Mouse (Mus musculus) hindbrain, embryonic 13.5 days (tissue): ENCODE measurements at regions not wholly inside any gene's neighbourhood (a gene's known extent, or its start where the extent isn't known, plus 50 kb on each side); places are given as distances from the start of the nearest gene placed in this dataset.

Experiments used
- ATAC-seq: fragments of 200-750 bp; cut with Nextera tagmentation; 2 replicates; pipeline ENCODE4 v1.8.0; 2017; ENCODE audit warnings: moderate TSS enrichment; ENCODE audit not compliant: low FRiP score
- H3K27ac ChIP-seq: fragments of 300-500 bp; sonication (generic); 2 replicates; pipeline ENCODE4 v1.5.1; 2015; ENCODE audit warnings: inconsistent platforms, mild to moderate bottlenecking, moderate library complexity
- H3K27me3 ChIP-seq: fragments of 300-500 bp; sonication (generic); 2 replicates; pipeline ENCODE4 v1.6.1; 2015; ENCODE audit warnings: mild to moderate bottlenecking, inconsistent platforms
- H3K36me3 ChIP-seq: fragments of 300-500 bp; sonication (generic); 2 replicates; pipeline ENCODE4 v1.6.1; 2015; ENCODE audit warnings: mild to moderate bottlenecking, inconsistent platforms
- H3K4me1 ChIP-seq: fragments of 300-500 bp; sonication (generic); replicated peaks from 2 replicates; pipeline ENCODE4 v1.6.1; 2015; ENCODE audit warnings: inconsistent platforms
- H3K4me2 ChIP-seq: fragments of 300-500 bp; sonication (generic); 2 replicates; pipeline ENCODE4 v1.6.1; 2015; ENCODE audit warnings: inconsistent platforms, mild to moderate bottlenecking, moderate library complexity
- H3K4me3 ChIP-seq: fragments of 300-500 bp; sonication (generic); 2 replicates; pipeline ENCODE4 v1.5.1; 2015; ENCODE audit warnings: mild to moderate bottlenecking, inconsistent platforms
- H3K9ac ChIP-seq: fragments of 300-500 bp; sonication (generic); 2 replicates; pipeline ENCODE4 v1.6.1; 2015; ENCODE audit warnings: mild to moderate bottlenecking, inconsistent platforms
- H3K9me3 ChIP-seq: fragments of 300-500 bp; sonication (generic); 2 replicates; pipeline ENCODE4 v1.6.1; 2016; ENCODE audit warnings: inconsistent platforms
- WGBS: fragments of 180-500 bp; shearing (Covaris S2); methylation state at CpG from one replicate; pipeline ENCODE4 v1.1.7; 2015; 5-methylcytosine and 5-hydroxymethylcytosine counted together

DNA sequence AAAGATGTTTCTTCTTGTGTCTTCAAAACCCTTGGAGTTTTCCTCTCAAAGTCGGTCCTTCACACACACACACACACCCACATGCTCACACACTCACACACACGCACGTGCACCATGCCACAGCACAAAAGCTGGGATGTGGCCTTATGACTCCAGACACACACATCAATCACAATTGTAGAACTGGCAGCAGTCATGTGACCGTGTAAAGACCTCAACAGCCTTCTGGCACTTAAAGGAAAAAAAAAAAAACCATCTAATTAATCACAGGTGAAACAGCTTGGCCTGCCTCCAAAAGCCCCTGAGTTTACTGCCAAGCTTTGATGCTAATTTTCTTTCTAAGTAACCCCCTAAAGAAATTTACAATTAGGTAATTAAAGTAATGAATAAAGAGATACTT lies 147.1 kb downstream of the Gm45692 start:
- Histone ChIP-seq H3K4me3 (no peak overlapping the region), H3K27ac (peak overlapping the region; percentile 49; the same call in 1 of the 2 replicates), H3K27me3 (peaks cover 6% of the 10 kb centered on the region; the same call in 1 of the 2 replicates), H3K36me3 (no peaks in the 10 kb centered on the region), H3K4me1 (peaks cover 50% of the 10 kb centered on the region), H3K4me2 (no peak overlapping the region), H3K9me3 (no peaks in the 10 kb centered on the region), H3K9ac (no peak overlapping the region)
- peak; percentile 63; the same call in 1 of the 2 replicates for ATAC-seq
- WGBS: 33% methylated on average over 4 of the region's 4 CpGs

- H3K36me3 ChIP-seq: no peaks in the 10 kb centered on the region
- H3K9me3 ChIP-seq: no peaks in the 10 kb centered on the region
- no peak overlapping the region for H3K4me3 ChIP-seq
- H3K9ac ChIP-seq: no peak overlapping the region
- no peak overlapping the region for H3K4me2 ChIP-seq
- H3K4me1 ChIP-seq: peaks cover 50% of the 10 kb centered on the region
- H3K27ac ChIP-seq: 0 out of 2 replicates have a peak overlapping the region, but pooled peaks have one; percentile 0
- peaks cover 10% of the 10 kb centered on the region for H3K27me3 ChIP-seq
- ATAC-seq: no peak
- 80% methylated on average over 4 of the region's 4 CpGs for WGBS
Measured at GRCm38 (mm10) chr8:26267569-26267968, 148.2 kb downstream of the Gm45692 start.

GRCm38 (mm10) chr8:26268751-26269415 lies 149.5 kb downstream of the Gm45692 start:
- Histone ChIP-seq H3K4me1 (peaks cover 61% of the 10 kb centered on the region), H3K9ac (no peak overlapping the region), H3K27me3 (peaks cover 16% of the 10 kb centered on the region), H3K4me2 (no peak overlapping the region), H3K27ac (peak overlapping the region; percentile 1; the same call in 1 of the 2 replicates), H3K36me3 (no peaks in the 10 kb centered on the region), H3K4me3 (no peak overlapping the region), H3K9me3 (no peaks in the 10 kb centered on the region)
- 0 out of 2 replicates have a peak, but pooled peaks have one; percentile 9 for ATAC-seq
- WGBS: 31% methylated on average over 17 of the region's 17 CpGs

GRCm38 (mm10) chr8:26272110-26272509 lies 152.8 kb downstream of the Gm45692 start:
- 34% methylated on average over 4 of the region's 4 CpGs for WGBS
- Histone ChIP-seq H3K36me3 (no peaks in the 10 kb centered on the region), H3K4me1 (peaks cover 33% of the 10 kb centered on the region), H3K27ac (no peak overlapping the region), H3K9me3 (no peaks in the 10 kb centered on the region), H3K27me3 (peaks cover 24% of the 10 kb centered on the region), H3K4me3 (no peak overlapping the region), H3K4me2 (no peak overlapping the region), H3K9ac (no peak overlapping the region)
- ATAC-seq: no peak

DNA sequence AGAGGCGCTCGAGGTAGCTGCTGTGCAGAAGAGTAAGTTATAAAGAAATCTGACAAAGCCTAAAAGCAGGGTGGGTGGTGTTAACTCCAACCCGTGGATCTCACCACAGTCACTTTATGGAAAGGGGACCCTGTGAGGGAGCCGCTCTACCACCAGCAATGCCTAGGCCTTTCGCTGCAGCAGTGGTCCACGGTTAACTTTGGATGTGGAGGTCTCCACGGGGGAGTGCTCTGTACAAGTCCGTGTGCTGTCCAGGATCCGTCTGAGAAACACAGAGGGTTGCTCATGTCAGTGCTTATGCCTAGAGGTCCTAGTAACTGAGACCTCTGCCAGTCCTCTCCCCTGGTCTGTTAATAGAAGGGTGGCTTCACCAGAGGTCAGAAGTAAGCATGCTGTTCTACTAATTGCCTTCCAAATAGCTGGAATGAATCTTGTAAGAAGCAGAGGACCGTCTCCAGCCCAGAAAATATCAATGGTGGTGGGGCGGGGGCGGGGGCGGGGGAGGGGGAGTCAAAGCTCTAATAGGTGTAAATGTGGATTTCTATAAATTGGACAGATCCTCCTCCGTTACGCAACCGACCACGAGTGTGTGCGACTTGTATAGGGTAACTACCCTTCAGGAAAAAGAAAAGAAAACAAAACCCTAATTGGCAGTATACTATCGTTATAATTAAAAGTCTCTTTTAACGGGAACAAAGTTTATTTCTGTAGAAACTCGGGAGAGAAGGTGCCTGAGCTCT lies 153.5 kb downstream of the Gm45692 start:
- no peak for ATAC-seq
- Histone ChIP-seq H3K4me1 (peaks cover 27% of the 10 kb centered on the region), H3K4me3 (no peak overlapping the region), H3K36me3 (no peaks in the 10 kb centered on the region), H3K27ac (no peak overlapping the region), H3K9me3 (no peaks in the 10 kb centered on the region), H3K9ac (no peak overlapping the region), H3K27me3 (peaks cover 24% of the 10 kb centered on the region), H3K4me2 (peak overlapping the region; percentile 30)
- WGBS: 33% methylated on average over 21 of the region's 21 CpGs

GRCm38 (mm10) chr8:26273415-26273760 lies 154.1 kb downstream of the Gm45692 start:
- Histone ChIP-seq H3K9me3 (no peaks in the 10 kb centered on the region), H3K4me3 (no peak overlapping the region), H3K36me3 (no peaks in the 10 kb centered on the region), H3K9ac (no peak overlapping the region), H3K27me3 (peaks cover 24% of the 10 kb centered on the region), H3K27ac (no peak overlapping the region), H3K4me2 (peak overlapping the region; percentile 30), H3K4me1 (peaks cover 22% of the 10 kb centered on the region)
- no peak for ATAC-seq
- WGBS: 1% methylated on average over 12 of the region's 12 CpGs

- no peak for ATAC-seq
- Histone ChIP-seq H3K9ac (no peak overlapping the region), H3K9me3 (no peaks in the 10 kb centered on the region), H3K27ac (no peak overlapping the region), H3K4me1 (peaks cover 18% of the 10 kb centered on the region), H3K4me3 (no peak overlapping the region), H3K4me2 (peak overlapping the region; percentile 30), H3K27me3 (peaks cover 24% of the 10 kb centered on the region), H3K36me3 (no peaks in the 10 kb centered on the region)
- WGBS: 51% methylated on average over 5 of the region's 5 CpGs
Measured at GRCm38 (mm10) chr8:26273792-26274191, 154.5 kb downstream of the Gm45692 start.

GRCm38 (mm10) chr8:26274481-26274880 lies 155.1 kb downstream of the Gm45692 start:
- peaks cover 12% of the 10 kb centered on the region for H3K4me1 ChIP-seq
- no peaks in the 10 kb centered on the region for H3K36me3 ChIP-seq
- no peak overlapping the region for H3K4me3 ChIP-seq
- peaks cover 24% of the 10 kb centered on the region for H3K27me3 ChIP-seq
- H3K9ac ChIP-seq: no peak overlapping the region
- H3K4me2 ChIP-seq: no peak overlapping the region
- 92% methylated on average over 6 of the region's 6 CpGs for WGBS
- ATAC-seq: no peak
- no peak overlapping the region for H3K27ac ChIP-seq
- no peaks in the 10 kb centered on the region for H3K9me3 ChIP-seq

GRCm38 (mm10) chr8:26282156-26282935 lies 163.0 kb downstream of the Gm45692 start:
- H3K4me1 ChIP-seq: peaks cover 4% of the 10 kb centered on the region; the same call in 1 of the 2 replicates

DNA sequence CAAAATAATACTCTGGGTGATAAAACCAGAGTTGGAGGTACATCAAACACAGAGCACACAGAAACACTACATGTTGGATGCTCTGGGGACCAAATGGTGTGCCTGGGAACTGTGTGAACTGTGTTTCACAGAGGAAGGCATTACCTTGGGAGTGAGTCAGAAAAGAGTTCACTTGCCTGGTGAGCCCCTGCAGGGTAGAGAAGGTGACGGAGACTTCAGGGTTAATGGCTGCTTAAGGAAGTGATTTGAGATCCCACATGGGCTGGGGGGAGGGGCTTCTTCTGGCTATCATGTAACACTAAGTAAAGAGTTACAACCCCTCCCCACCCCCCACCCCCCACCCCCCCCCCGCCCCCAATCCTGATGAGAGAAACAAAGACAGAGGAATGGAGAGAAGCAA lies 164.6 kb downstream of the Gm45692 start:
- H3K36me3 ChIP-seq: no peaks in the 10 kb centered on the region
- ATAC-seq: no peak
- peaks cover 14% of the 10 kb centered on the region for H3K4me1 ChIP-seq
- WGBS: 89% methylated on average over 2 of the region's 2 CpGs
- no peak overlapping the region for H3K9ac ChIP-seq
- H3K4me3 ChIP-seq: no peak overlapping the region
- peaks cover 4% of the 10 kb centered on the region; the same call in 1 of the 2 replicates for H3K27me3 ChIP-seq
- H3K27ac ChIP-seq: no peak overlapping the region
- H3K4me2 ChIP-seq: no peak overlapping the region
- H3K9me3 ChIP-seq: 0 out of 2 replicates have a peak, but pooled peaks cover 2% of the 10 kb centered on the region

More at GRCm38 (mm10) chr8:26282156-26282935, 163.0 kb downstream of the Gm45692 start:
- WGBS: 64% methylated on average over 11 of the region's 11 CpGs
- Histone ChIP-seq H3K4me3 (no peak overlapping the region), H3K9ac (no peak overlapping the region), H3K36me3 (no peaks in the 10 kb centered on the region), H3K4me2 (no peak overlapping the region), H3K27ac (no peak overlapping the region), H3K27me3 (peaks cover 4% of the 10 kb centered on the region; the same call in 1 of the 2 replicates), H3K9me3 (0 out of 2 replicates have a peak, but pooled peaks cover 2% of the 10 kb centered on the region)
- ATAC-seq: no peak

DNA sequence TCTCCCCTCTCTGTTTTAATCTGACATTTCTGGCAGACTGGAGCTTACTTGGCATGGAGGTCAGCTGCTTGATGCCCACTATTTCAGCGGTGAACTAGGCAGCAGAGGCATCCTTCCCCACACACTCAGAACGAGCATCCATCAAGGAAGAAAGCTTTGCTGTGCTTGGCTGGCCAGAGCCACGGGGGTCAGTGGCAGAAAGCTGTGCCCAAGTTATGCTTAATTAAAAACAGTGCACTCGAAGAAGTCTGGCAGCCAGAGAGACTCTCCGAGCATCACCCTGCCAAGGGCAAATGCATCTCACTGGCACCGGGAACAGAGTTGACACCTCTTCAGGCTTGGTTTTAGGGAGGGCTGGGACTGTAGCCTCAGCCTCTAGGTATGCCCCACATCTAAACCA lies 168.3 kb downstream of the Gm45692 start:
- H3K4me1 ChIP-seq: peaks cover 14% of the 10 kb centered on the region
- H3K27me3 ChIP-seq: no peaks in the 10 kb centered on the region
- no peaks in the 10 kb centered on the region for H3K9me3 ChIP-seq
- H3K9ac ChIP-seq: no peak overlapping the region
- H3K36me3 ChIP-seq: no peaks in the 10 kb centered on the region
- H3K4me2 ChIP-seq: no peak overlapping the region
- H3K4me3 ChIP-seq: no peak overlapping the region
- H3K27ac ChIP-seq: no peak overlapping the region
- WGBS: 35% methylated on average over 6 of the region's 6 CpGs
- ATAC-seq: no peak

DNA sequence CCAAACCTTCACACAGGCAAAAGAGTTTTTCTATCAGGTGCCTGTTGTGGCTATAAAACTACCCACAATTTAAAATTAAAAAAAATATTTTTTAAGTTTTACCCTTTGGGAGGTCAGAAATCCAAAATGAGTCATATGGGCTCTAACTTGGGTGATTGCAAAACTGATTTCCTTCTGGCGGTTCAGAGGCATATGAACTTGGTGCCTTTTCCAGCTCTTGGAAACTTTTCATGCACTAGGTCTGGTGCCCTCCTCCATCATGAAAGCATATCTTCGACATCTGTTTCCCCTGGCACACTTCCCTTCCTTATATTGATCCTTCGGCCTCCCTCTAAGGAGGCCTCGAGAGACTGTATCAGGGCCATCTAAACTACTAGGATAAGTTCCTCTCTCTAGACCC lies 168.8 kb downstream of the Gm45692 start:
- no peaks in the 10 kb centered on the region for H3K9me3 ChIP-seq
- no peak overlapping the region for H3K4me2 ChIP-seq
- H3K4me1 ChIP-seq: peaks cover 12% of the 10 kb centered on the region
- no peak overlapping the region for H3K27ac ChIP-seq
- H3K36me3 ChIP-seq: no peaks in the 10 kb centered on the region
- no peak overlapping the region for H3K4me3 ChIP-seq
- ATAC-seq: no peak
- no peak overlapping the region for H3K9ac ChIP-seq
- WGBS: 86% methylated on average over 4 of the region's 4 CpGs
- no peaks in the 10 kb centered on the region for H3K27me3 ChIP-seq
